Mouse (Mus musculus): ENCODE results near the gene Clk3.
A peak's percentile ranks its signal among the peaks of the same experiment; 100 is the strongest.

The Clk3 gene

GRCm38 (mm10) chr9:57769539-57770069 is 3.9 kb upstream of the Clk3 start:
- no peak for DNase-seq

DNA sequence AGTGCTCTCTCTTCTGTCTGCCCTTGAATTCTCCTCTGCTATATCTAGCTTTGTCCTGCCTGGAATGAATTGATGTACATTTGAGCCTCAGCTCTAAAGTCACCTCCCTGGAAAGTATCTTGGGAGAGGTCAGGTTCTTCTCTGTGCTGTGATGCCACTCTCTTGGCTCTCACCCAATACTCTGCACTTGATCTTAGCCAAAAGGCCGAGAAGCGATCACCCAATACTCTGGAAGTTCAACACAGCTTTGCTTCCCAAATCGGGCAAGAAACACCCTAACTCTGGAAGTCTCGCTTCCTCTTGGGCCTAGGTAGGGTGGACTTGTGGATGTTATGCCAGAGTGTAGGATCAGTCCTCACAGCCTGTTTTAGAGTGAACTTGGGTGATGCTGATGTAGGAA is 1.6 kb upstream of the Clk3 start:
- no peak for DNase-seq

DNA sequence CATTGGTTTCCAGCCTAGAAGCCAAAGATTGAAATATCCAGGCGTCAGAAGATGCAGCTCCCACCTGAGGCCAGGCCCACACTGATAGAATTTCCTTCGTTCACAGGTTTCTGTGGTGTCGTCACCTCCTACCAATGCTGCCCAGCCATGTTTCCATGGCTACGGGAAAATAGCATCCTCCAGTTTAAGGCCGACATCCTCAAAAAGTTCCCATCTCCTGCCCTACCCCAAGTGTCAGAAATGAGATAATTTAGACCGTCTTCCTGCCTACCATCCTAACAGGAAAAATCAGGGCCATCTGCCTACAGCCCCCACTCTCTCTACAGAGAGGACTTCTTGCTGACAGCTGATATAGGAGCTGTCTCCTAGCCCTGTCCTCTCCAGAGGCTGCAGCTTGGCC is 771 bp upstream of the Clk3 start:
- no peak for DNase-seq

DNA sequence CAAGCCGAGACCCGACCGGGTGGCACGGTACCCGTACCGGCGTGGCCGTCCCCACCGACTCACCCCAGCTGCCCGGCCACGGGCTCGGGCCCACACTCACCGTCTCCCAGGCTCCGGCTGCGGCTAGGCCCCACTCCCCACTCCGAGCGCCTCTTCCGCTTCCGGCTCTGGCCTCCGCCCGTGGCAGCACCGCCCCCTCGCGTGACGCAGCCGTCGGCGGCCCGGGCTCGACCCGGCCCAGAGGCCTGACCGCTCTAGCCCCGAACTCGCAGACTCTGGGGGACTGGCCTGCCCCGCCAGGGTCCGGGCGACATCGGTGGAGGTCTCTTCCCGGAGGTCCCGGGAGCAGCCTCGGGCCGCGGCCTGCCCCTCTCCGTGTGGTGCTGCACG is 691 bp downstream of the Clk3 start:
- DNase-seq: peak; percentile 96 to 97

GRCm38 (mm10) chr9:57764147-57764973 is 1.3 kb downstream of the Clk3 start:
- DNase-seq: peak; percentile 76 to 81

DNA sequence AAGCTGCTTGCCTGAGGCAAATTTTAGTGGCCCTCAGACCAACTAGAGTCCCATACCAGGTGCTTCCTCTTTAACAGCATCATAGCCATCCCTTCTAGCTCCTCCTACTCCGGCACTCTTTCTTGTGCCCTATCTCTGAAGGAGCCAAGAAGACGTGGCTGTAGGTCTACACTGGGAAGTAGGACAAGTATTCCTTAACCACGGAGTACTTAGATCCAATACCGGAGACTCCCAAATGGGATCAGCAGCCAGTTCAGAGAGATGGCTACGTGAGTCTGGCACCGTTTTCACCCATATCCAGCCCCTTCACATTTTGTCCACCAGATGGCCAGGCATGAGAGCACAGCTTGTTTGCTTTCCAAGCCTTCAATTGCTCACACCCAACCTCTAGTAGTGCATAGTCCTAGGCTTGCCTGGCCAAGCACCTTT is 3.1 kb downstream of the Clk3 start:
- peak; percentile 63 to 72 for DNase-seq

DNA sequence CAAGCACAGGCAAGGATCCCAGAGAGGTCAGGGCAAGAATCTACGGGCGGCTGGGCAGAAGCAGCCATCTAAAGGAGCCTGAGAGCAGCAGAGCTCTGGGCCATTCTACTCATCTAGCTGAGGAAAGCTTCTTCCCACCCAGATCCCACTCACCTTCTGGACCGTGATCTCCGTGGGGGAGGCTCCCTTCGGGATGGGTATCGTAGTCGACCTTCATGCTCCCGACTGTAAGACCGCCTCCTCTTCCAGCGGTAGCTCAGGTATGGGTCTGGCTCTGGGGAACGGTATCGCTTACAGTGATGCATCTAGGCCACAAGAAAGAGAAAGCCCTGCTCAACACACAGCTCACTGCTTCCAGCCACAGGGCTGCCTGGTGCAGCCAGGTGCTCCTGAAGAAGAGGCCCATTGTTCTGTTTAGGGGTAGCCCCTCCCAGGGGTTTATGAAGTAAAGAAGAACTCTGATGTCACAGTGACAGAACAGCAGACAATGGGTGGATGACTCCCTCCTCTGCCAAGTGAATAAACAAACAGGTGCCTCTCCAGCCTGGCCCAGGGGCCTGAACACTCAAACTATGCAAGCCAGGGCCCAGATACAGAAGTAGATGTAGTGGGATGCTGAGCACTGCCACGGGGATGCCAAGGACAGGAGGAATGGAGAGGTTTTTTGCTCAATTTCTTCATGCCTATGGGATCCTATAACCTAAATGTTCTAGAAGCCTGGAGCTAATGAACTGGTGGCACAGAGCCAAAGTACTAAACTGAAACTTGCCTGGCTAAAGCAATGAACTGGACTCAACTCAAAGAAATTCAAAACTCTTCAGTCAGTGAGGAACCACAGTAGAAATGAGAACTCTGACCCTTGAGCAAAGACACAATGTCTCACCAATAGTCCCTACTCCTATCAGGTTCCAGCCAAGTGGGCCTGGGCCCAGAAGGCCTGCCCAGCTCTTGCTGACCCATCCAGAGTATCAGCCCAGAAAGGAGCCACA is 3.8 kb downstream of the Clk3 start:
- no peak for DNase-seq

DNA sequence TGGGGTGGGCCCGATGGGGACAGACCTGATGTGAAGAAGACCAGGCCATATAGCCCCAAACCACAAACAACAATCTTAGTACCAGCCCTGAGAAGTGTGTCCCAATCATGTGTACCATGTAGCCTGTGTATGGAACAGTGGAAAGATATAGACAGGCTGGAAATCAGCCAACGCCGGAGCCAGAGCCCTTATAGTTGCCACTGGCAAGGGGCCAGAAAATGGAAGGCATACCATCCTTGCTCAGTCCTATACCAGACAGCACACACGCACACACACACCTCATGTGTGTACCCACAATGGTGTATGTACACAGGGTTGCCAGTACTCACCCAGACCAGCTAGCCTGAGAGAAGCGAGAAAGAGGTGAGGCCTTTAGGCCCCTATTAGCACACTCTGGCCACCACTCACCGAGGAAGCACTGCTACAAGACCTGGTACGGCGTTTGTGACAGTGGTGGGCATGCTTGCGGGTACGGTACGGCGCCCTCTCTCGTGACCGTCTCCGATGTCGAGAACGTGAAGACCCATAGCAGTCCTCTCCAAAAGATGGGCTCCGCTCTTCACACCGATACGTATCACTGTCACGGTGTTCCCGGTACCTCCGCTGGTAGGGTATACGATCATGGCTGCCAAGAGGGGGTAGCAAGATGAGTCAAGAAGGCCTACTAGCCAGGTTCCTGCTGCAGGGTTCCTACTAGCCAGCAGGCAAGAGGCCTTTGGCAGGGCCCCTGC is 5.1 kb downstream of the Clk3 start:
- DNase-seq: no peak

- peak; percentile 81 to 83 for DNase-seq
Observed at GRCm38 (mm10) chr9:57759289-57759688, 6.4 kb downstream of the Clk3 start.

GRCm38 (mm10) chr9:57758528-57758927 is 7.1 kb downstream of the Clk3 start:
- DNase-seq: no peak

GRCm38 (mm10) chr9:57757578-57757977 is 8.1 kb downstream of the Clk3 start:
- DNase-seq: no peak

DNA sequence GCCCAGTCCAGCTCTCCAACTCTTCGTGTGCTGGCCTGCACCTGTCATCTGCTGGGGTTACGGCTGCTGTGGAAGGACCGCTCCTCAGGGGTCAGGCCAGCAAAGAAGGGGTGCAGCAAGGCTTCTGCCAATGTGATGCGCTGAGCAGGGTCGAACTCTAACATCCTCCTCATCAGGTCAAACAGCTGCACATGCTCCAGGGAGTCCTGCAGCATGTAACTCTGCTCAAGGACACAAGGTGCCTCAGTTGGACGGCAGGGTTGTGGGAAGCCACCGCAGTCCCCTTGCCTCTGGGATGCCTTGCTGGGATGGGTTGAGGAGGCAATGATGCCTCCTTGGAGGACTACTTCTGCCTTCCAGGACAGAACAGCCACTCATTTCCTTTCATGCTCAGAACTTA is 14.8 kb downstream of the Clk3 start:
- DNase-seq: no peak

GRCm38 (mm10) chr9:57748831-57749230 is 16.8 kb downstream of the Clk3 start:
- DNase-seq: no peak

DNA sequence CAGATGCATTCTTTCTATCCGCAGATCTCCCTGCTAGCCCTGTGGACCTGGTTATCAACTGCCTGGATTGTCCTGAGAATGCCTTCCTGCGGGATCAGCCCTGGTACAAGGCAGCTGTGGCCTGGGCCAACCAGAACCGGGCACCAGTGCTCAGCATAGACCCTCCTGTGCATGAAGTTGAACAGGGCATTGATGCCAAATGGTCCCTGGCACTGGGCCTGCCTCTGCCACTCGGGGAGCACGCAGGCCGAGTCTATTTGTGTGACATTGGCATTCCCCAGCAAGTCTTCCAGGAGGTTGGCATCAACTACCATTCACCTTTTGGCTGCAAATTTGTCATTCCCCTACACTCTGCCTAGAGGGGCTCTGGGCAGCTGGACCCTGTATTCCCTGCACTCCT is 17.5 kb downstream of the Clk3 start:
- DNase-seq: no peak

DNA sequence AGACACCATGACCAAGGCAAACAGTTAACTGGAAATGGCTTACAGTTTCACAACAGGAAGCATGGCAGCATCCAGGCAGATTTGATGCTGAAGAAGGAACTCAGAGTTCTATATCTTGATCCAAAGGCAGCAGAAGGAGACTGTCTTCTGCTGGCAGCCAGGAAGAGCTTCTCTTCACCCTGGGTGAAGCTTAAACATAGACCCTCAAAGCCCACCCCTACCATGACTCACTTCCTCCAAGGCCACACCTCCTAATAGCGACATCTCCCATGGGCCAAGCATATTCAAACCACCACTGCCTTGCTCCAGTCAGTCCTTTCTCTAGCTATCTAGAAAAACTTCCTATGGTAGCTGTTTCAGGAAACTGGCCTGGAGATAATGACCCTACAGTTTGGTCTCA is 18.6 kb downstream of the Clk3 start:
- DNase-seq: no peak

DNA sequence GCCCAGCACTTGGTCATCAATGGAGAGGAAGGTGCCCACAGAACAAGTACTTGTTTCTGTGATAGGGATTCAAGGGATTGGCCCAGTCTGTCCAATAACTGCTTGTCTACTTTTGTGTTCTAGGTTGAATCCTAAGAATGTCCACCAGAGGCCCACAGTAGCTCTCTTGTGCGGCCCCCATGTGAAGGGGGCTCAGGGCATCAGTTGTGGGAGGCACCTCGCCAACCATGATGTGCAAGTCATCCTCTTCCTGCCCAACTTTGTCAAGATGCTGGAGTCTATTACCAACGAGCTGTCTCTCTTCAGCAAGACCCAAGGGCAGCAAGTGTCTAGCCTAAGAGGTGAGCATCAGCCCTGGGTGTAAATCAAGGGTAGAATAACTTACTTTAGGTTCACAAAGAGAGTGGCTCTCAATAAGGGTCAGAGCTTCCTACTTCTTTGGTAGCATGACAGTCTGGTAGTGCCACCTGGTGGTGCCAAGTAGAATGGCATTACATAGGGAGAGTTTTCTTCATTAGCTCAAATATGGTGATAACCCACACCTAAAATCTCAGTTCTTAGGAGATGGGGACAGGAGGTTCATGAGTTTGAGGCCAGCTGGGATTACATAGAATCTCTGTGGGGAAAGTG is 21.1 kb downstream of the Clk3 start:
- peak in 1 of 2 experiments; percentile 68 for DNase-seq

DNA sequence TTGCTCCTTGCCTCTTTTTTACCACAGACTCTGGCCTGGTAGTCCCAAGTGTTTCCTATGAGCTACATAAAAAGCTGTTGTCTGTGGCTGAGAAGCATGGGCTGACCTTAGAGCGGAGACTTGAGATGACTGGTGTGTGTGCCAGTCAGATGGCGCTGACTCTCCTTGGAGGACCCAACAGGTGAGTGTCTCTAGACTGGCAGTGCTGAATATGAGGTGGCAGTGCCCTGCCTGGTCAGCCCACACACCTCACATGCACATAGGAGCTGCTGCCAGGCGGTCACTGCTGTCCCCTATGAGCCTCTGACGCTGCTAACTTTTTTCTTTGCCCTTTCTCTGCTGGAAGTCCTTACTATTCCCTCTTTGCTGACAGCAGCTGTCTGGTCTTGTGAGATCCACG is 25.8 kb downstream of the Clk3 start:
- no peak for DNase-seq

- no peak for DNase-seq
Observed at GRCm38 (mm10) chr9:57733606-57734005, 32.1 kb downstream of the Clk3 start.

DNA sequence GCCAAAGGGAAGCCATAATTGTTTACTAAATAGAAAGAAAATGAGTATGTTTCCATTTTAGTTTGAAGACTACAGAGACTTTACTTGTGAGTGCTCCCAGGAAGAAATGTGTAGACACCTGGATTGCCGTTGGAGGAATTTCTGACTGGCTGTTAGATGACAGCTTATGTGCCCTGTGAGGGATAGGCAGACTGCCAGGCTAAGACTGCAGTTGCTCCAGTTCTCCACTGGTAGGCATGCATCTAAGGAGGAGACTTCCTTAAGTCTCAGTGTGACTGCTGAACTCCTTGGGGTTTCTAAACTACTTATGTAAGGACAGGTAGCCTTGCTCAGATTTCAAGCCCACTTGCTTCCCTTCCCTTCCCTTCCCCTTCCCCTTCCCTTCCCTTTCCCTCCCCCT is 37.3 kb downstream of the Clk3 start:
- no peak for DNase-seq

GRCm38 (mm10) chr9:57724701-57725100 is 41.0 kb downstream of the Clk3 start:
- no peak for DNase-seq

GRCm38 (mm10) chr9:57723796-57724195 is 41.9 kb downstream of the Clk3 start:
- no peak for DNase-seq

- DNase-seq: peak; percentile 72 to 86
Observed at GRCm38 (mm10) chr9:57723315-57723715, 42.3 kb downstream of the Clk3 start.
